Mouse (Mus musculus): ENCODE results near the gene Gm3072.
"Not testable (repeated sequence)": the region's sequence is repeated elsewhere in the genome, so short reads cannot be mapped to it uniquely, and the experiment has no call there.

Gm3072 gene

GRCm38 (mm10) chr14:41624512-41624911 lies at the start of gene Gm3072:
TSS of gene Gm3072 (minus strand) at chr14:41624612.
- not testable (repeated sequence) for DNase-seq

DNA sequence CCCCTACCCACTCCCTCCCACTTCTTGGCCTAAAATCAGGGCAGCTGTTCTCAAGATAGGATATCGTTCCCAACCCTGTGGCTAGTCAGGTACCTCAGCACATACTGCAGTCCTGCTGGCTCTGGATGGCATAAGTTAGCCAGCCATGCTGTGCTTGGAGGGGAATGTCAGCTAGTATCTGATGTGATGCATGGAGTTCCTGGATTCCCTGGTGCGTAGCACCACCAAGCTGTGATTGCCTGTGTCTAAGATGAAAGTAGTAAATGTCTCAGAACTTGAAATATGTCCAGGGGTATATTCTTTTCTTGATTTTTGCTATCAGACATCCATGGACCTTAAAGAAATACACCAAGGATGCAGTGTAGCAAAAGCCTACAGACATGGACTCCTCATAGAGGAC lies 23.8 kb upstream of the Gm3072 start:
- DNase-seq: not testable (repeated sequence)

GRCm38 (mm10) chr14:41646387-41646786 lies 22.0 kb upstream of the Gm3072 start, which contains the start of gene Gm3676:
TSS of gene Gm3676 (minus strand) at chr14:41646487.
- not testable (repeated sequence) for DNase-seq

- DNase-seq: not testable (repeated sequence)
Observed at GRCm38 (mm10) chr14:41630144-41630543, 5.7 kb upstream of the Gm3072 start.

- not testable (repeated sequence) for DNase-seq
Observed at GRCm38 (mm10) chr14:41622535-41622934, 1.9 kb downstream of the Gm3072 start.

DNA sequence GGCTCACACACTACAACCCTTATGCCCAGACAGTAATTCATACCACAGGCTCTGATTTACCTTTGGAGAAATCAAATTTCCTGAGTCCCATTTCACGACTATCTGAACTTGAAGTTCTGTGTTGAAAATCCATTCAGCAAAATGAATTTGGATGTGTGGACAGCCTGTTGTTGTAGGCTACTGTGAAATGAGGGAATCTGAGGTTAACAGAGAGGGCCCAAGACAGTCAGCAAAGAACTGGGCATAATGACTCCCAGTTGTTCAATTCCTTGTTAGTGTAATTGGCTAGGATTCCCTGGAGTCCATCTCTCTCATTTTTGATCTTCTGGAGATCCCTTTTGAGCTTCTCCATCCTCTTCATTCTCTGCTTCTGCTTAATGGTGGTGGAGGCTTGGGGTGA lies 13.7 kb downstream of the Gm3072 start:
- not testable (repeated sequence) for DNase-seq

DNA sequence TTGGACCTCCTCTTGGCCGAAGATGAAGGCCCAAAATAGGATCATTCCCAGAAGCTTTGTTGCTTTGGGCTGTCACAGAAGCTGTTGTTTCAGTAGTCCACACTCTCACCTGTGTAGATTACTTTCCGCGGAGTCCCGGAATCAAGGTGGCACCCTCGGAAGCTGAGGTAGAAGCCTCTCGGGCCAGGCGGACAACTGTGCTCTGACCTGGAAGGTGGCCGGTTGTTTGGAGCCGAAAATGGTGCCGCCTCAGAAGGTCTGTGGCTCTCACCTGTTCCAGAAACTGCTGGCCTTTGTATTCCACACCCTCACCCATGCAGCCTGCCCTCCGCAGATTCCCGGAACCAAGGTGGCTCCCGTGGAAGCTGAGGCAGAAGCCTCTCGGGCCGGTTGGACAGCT lies 23.5 kb downstream of the Gm3072 start:
- not testable (repeated sequence) for DNase-seq

DNA sequence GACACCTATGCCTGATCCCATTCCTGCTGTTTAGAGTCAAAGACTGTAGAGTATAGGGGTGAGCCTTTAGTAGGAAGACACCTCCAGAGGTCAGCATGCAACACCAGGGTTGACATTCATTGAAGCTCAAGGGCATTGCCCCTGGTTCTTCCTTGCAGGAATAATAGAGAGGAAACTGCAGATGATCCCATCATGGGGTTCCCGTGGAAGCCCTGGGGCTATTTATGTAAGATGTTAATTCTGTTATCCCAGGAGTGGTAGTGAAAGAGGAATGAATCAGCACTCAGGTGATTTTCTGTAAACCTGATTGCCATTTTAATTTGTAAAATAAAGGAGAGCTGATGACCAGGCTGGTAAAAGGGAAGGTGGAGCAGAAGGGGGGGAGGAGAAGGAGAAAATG lies 38.1 kb downstream of the Gm3072 start:
- DNase-seq: not testable (repeated sequence)

- DNase-seq: not testable (repeated sequence)
Observed at GRCm38 (mm10) chr14:41572911-41573310, 51.5 kb downstream of the Gm3072 start, which contains the start of gene 1700049E17Rik2. TSS of gene 1700049E17Rik2 (plus strand) at chr14:41573211.
